Mouse (Mus musculus): ENCODE results near the gene Tufm. TPM values are rescaled to one million over a fixed set of nuclear protein-coding genes. Genes with fewer than 3 reads are reported as not detected.
A peak's percentile ranks its signal among the peaks of the same experiment; 100 is the strongest.

Gene Tufm
- 122 and 144 TPM in 2 replicates for polyA plus RNA-seq (2015; fragmentation: Nextera tagmentation; extraction: Ambion mirVana)

GRCm38 (mm10) chr7:126487052-126487483 lies at the start of gene Tufm:
Gene Tufm, plus strand, starts transcription at chr7:126487361.
- peaks cover 28% of the 10 kb centered on the region for H3K36me3 ChIP-seq
- H3K9ac ChIP-seq = peak within 1 kb of the TSS; percentile 84
- H3K27ac ChIP-seq (replicated peaks) = peak within 1 kb of the TSS; percentile 72
- H3K4me1 ChIP-seq (replicated peaks) = peaks cover 21% of the 10 kb centered on the region
- H3K4me3 ChIP-seq = peak within 1 kb of the TSS; percentile 70
- 1% methylated on average over 32 of the region's 32 CpGs for WGBS
- H3K9me3 ChIP-seq = no peaks in the 10 kb centered on the region
- ATAC-seq (ENCODE audit: low read depth) = peak; percentile 93
- H3K27me3 ChIP-seq = no peaks in the 10 kb centered on the region
- H3K4me2 ChIP-seq = peak within 1 kb of the TSS; percentile 98

- Histone ChIP-seq H3K27me3 (no peaks in the 10 kb centered on the region), H3K4me3 (no peak overlapping the region), H3K4me1 (replicated peaks) (no peaks in the 10 kb centered on the region), H3K27ac (replicated peaks) (no peak overlapping the region), H3K9me3 (no peaks in the 10 kb centered on the region), H3K36me3 (peaks cover 43% of the 10 kb centered on the region), H3K4me2 (no peak overlapping the region), H3K9ac (no peak overlapping the region)
- WGBS = 76% methylated on average over 9 of the region's 9 CpGs
- ATAC-seq (ENCODE audit: low read depth) = no peak
These were observed 47.0 kb upstream of the Tufm start for GRCm38 (mm10) chr7:126440134-126440533.

- no peaks in the 10 kb centered on the region for H3K27me3 ChIP-seq
- no peak for ATAC-seq (ENCODE audit: low read depth)
- H3K9ac ChIP-seq = no peak overlapping the region
- no peak overlapping the region for H3K4me2 ChIP-seq
- peaks cover 81% of the 10 kb centered on the region for H3K36me3 ChIP-seq
- H3K4me1 ChIP-seq (replicated peaks) = no peaks in the 10 kb centered on the region
- WGBS = 89% methylated on average over 10 of the region's 10 CpGs
- H3K4me3 ChIP-seq = no peak overlapping the region
- H3K27ac ChIP-seq (replicated peaks) = no peak overlapping the region
- no peaks in the 10 kb centered on the region for H3K9me3 ChIP-seq
These were observed 43.2 kb upstream of the Tufm start for GRCm38 (mm10) chr7:126443997-126444396.

GRCm38 (mm10) chr7:126444536-126444935 lies 42.6 kb upstream of the Tufm start:
- Histone ChIP-seq H3K4me1 (replicated peaks) (no peaks in the 10 kb centered on the region), H3K27ac (replicated peaks) (no peak overlapping the region), H3K4me3 (no peak overlapping the region), H3K27me3 (no peaks in the 10 kb centered on the region), H3K4me2 (no peak overlapping the region), H3K9me3 (no peaks in the 10 kb centered on the region), H3K9ac (no peak overlapping the region), H3K36me3 (peaks cover 81% of the 10 kb centered on the region)
- ATAC-seq (ENCODE audit: low read depth) = no peak
- WGBS = 91% methylated on average over 9 of the region's 9 CpGs

- no peaks in the 10 kb centered on the region for H3K4me1 ChIP-seq (replicated peaks)
- no peak for ATAC-seq (ENCODE audit: low read depth)
- H3K27me3 ChIP-seq = no peaks in the 10 kb centered on the region
- no peak overlapping the region for H3K4me3 ChIP-seq
- 92% methylated on average over 15 of the region's 15 CpGs for WGBS
- no peaks in the 10 kb centered on the region for H3K9me3 ChIP-seq
- H3K4me2 ChIP-seq = no peak overlapping the region
- no peak overlapping the region for H3K9ac ChIP-seq
- no peak overlapping the region for H3K27ac ChIP-seq (replicated peaks)
- H3K36me3 ChIP-seq = peaks cover 78% of the 10 kb centered on the region
These were observed 41.9 kb upstream of the Tufm start for GRCm38 (mm10) chr7:126445104-126445815.

- Histone ChIP-seq H3K9ac (no peak overlapping the region), H3K4me2 (no peak overlapping the region), H3K4me1 (replicated peaks) (no peaks in the 10 kb centered on the region), H3K4me3 (no peak overlapping the region), H3K27me3 (no peaks in the 10 kb centered on the region), H3K36me3 (peaks cover 72% of the 10 kb centered on the region), H3K9me3 (no peaks in the 10 kb centered on the region), H3K27ac (replicated peaks) (no peak overlapping the region)
- 92% methylated on average over 21 of the region's 21 CpGs for WGBS
- ATAC-seq (ENCODE audit: low read depth) = no peak
These were observed 40.9 kb upstream of the Tufm start for GRCm38 (mm10) chr7:126446217-126446616.

- Histone ChIP-seq H3K27me3 (no peaks in the 10 kb centered on the region), H3K27ac (replicated peaks) (no peak overlapping the region), H3K4me2 (no peak overlapping the region), H3K9me3 (no peaks in the 10 kb centered on the region), H3K4me3 (no peak overlapping the region), H3K9ac (no peak overlapping the region), H3K4me1 (replicated peaks) (no peaks in the 10 kb centered on the region), H3K36me3 (peaks cover 52% of the 10 kb centered on the region)
- no peak for ATAC-seq (ENCODE audit: low read depth)
- 94% methylated on average over 19 of the region's 19 CpGs for WGBS
These were observed 38.7 kb upstream of the Tufm start for GRCm38 (mm10) chr7:126448481-126448880.

- no peak for ATAC-seq (ENCODE audit: low read depth)
- no peaks in the 10 kb centered on the region for H3K4me1 ChIP-seq (replicated peaks)
- WGBS = 93% methylated on average over 18 of the region's 18 CpGs
- H3K27me3 ChIP-seq = no peaks in the 10 kb centered on the region
- no peak overlapping the region for H3K9ac ChIP-seq
- H3K9me3 ChIP-seq = no peaks in the 10 kb centered on the region
- no peak overlapping the region for H3K4me2 ChIP-seq
- no peak overlapping the region for H3K4me3 ChIP-seq
- peaks cover 39% of the 10 kb centered on the region for H3K36me3 ChIP-seq
- H3K27ac ChIP-seq (replicated peaks) = no peak overlapping the region
These were observed 37.2 kb upstream of the Tufm start for GRCm38 (mm10) chr7:126449991-126450390.

GRCm38 (mm10) chr7:126450641-126451040 lies 36.5 kb upstream of the Tufm start:
- WGBS = 94% methylated on average over 6 of the region's 6 CpGs
- Histone ChIP-seq H3K27me3 (no peaks in the 10 kb centered on the region), H3K4me1 (replicated peaks) (no peaks in the 10 kb centered on the region), H3K9me3 (no peaks in the 10 kb centered on the region), H3K36me3 (peaks cover 33% of the 10 kb centered on the region), H3K9ac (no peak overlapping the region), H3K27ac (replicated peaks) (no peak overlapping the region), H3K4me3 (no peak overlapping the region), H3K4me2 (no peak overlapping the region)
- no peak for ATAC-seq (ENCODE audit: low read depth)

GRCm38 (mm10) chr7:126452244-126452643 lies 34.9 kb upstream of the Tufm start:
- peaks cover 17% of the 10 kb centered on the region for H3K36me3 ChIP-seq
- H3K27me3 ChIP-seq = no peaks in the 10 kb centered on the region
- no peak overlapping the region for H3K4me2 ChIP-seq
- no peaks in the 10 kb centered on the region for H3K4me1 ChIP-seq (replicated peaks)
- ATAC-seq (ENCODE audit: low read depth) = no peak
- no peaks in the 10 kb centered on the region for H3K9me3 ChIP-seq
- 92% methylated on average over 3 of the region's 3 CpGs for WGBS
- H3K9ac ChIP-seq = no peak overlapping the region
- H3K27ac ChIP-seq (replicated peaks) = no peak overlapping the region
- no peak overlapping the region for H3K4me3 ChIP-seq

- H3K36me3 ChIP-seq = peaks cover under 1% of the 10 kb centered on the region; the same call in 1 of the 2 replicates
- H3K9ac ChIP-seq = no peak overlapping the region
- 64% methylated on average over 7 of the region's 7 CpGs for WGBS
These were observed 33.3 kb upstream of the Tufm start for GRCm38 (mm10) chr7:126453861-126454260.

GRCm38 (mm10) chr7:126455242-126455641 lies 31.9 kb upstream of the Tufm start:
- no peak overlapping the region for H3K4me3 ChIP-seq
- no peak overlapping the region for H3K27ac ChIP-seq (replicated peaks)
- no peaks in the 10 kb centered on the region for H3K9me3 ChIP-seq
- H3K36me3 ChIP-seq = no peaks in the 10 kb centered on the region
- no peaks in the 10 kb centered on the region for H3K27me3 ChIP-seq
- H3K4me2 ChIP-seq = no peak overlapping the region
- ATAC-seq (ENCODE audit: low read depth) = no peak
- H3K4me1 ChIP-seq (replicated peaks) = no peaks in the 10 kb centered on the region
- H3K9ac ChIP-seq = no peak overlapping the region
- 79% methylated on average over 2 of the region's 2 CpGs for WGBS

More at GRCm38 (mm10) chr7:126453861-126454260, 33.3 kb upstream of the Tufm start:
- Histone ChIP-seq H3K27ac (replicated peaks) (no peak overlapping the region), H3K4me3 (no peak overlapping the region), H3K4me1 (replicated peaks) (no peaks in the 10 kb centered on the region), H3K27me3 (no peaks in the 10 kb centered on the region), H3K9me3 (no peaks in the 10 kb centered on the region), H3K4me2 (no peak overlapping the region)
- ATAC-seq (ENCODE audit: low read depth) = no peak
